Mouse (Mus musculus): ENCODE results near the gene Fshb.

GRCm38 (mm10) chr2:107022713-107023112, 36.7 kb downstream of the Fshb start:
- TF ChIP-seq CTCF (IDR thresholded peaks at IDR 0.05 in 2 of 3, conservative IDR thresholded peaks at IDR 0.05 in 1 of 3; ENCODE audit: control insufficient read depth in 1 of 3, insufficient read depth in 1 of 3, low read depth in 2 of 3, low read length in 3 of 3, poor library complexity in 1 of 3, severe bottlenecking in 1 of 3) (no peak), MYB (IDR thresholded peaks at IDR 0.05; ENCODE audit: low read depth, low read length) (no peak), EP300 (IDR thresholded peaks at IDR 0.05; ENCODE audit: low read depth in 1 of 2, low read length in 2 of 2) (no peak), MAX (IDR thresholded peaks at IDR 0.05; ENCODE audit: low read length) (no peak), USF1 (IDR thresholded peaks at IDR 0.05; ENCODE audit: low read depth, low read length) (no peak), ZC3H11A (IDR thresholded peaks at IDR 0.05; ENCODE audit: low read depth, low read length) (no peak), ZNF384 (IDR thresholded peaks at IDR 0.05; ENCODE audit: low read depth, low read length) (no peak), GATA1 (IDR thresholded peaks at IDR 0.05; ENCODE audit: low read depth, low read length) (no peak), MXI1 (IDR thresholded peaks at IDR 0.05; ENCODE audit: low read depth, low read length) (no peak)

Data from MEL (cell line).